27 mouse cellular contexts compared by ENCODE assay signal in genomic region chr19:34100633-34101032, GRCm38 (mm10). TPM values are rescaled to one million over a fixed set of nuclear protein-coding genes. Genes with fewer than 3 reads are reported as not detected.
DNase-seq lines count a peak whose midpoint lies in the region; ATAC-seq and TF ChIP-seq lines count a peak whose summit lies in the region.
"Had no signal": no experiment of that assay in that cellular context is flagged by ENCODE, and none has a peak within 500 bp of the region (broad histone marks: within the 10 kb centered on the region; RNA-seq: fewer than 3 reads in every experiment).

TSS of gene Lipm (plus strand) at chr19:34100933.

- H3K4me1 ChIP-seq in embryonic facial prominence, embryonic 13.5 days, result no peaks in the 10 kb centered on the region
- no peaks in the 10 kb centered on the region for H3K4me1 ChIP-seq in embryonic facial prominence, embryonic 10.5 days
- no peaks in the 10 kb centered on the region for H3K4me1 ChIP-seq in CH12.LX (ENCODE audit: control insufficient read depth in 1 of 2, insufficient read depth in 2 of 2)
- no peaks in the 10 kb centered on the region for H3K4me1 ChIP-seq in stomach, postnatal 0 days (replicated peaks; ENCODE audit: control insufficient read depth, insufficient read depth)
- H3K4me1 ChIP-seq: embryonic facial prominence, embryonic 12.5 days; forebrain, embryonic 10.5 days; forebrain, embryonic 12.5 days had no signal

- TF ChIP-seq CTCF in CH12.LX (conservative IDR thresholded peaks at IDR 0.05 in 1 of 2, IDR thresholded peaks at IDR 0.05 in 1 of 2; ENCODE audit: low read depth in 2 of 2, low read length in 2 of 2), result no peak
- no peak for TF ChIP-seq CTCF in stomach, postnatal 0 days (IDR thresholded peaks at IDR 0.05; ENCODE audit: low read depth)

- no peaks in the 10 kb centered on the region for H3K36me3 ChIP-seq in embryonic facial prominence, embryonic 13.5 days
- H3K36me3 ChIP-seq in embryonic facial prominence, embryonic 10.5 days (replicated peaks), result no peaks in the 10 kb centered on the region
- H3K36me3 ChIP-seq in CH12.LX (replicated peaks in 1 of 2; ENCODE audit: control insufficient read depth in 1 of 2, insufficient read depth in 1 of 2, low read length in 1 of 2), result no peaks in the 10 kb centered on the region
- no peaks in the 10 kb centered on the region for H3K36me3 ChIP-seq in stomach, postnatal 0 days (ENCODE audit: control insufficient read depth, insufficient read depth, low read length)
- H3K36me3 ChIP-seq: embryonic facial prominence, embryonic 12.5 days; forebrain, embryonic 10.5 days; forebrain, embryonic 12.5 days; G1E had no signal

- H3K4me3 ChIP-seq in embryonic facial prominence, embryonic 13.5 days, result no peak within 1 kb of the TSS
- no peak within 1 kb of the TSS for H3K4me3 ChIP-seq in embryonic facial prominence, embryonic 10.5 days
- no peak within 1 kb of the TSS for H3K4me3 ChIP-seq in CH12.LX (replicated peaks in 1 of 3; ENCODE audit: low read depth in 2 of 3, low read length in 2 of 3, poor library complexity in 1 of 3)
- H3K4me3 ChIP-seq in stomach, postnatal 0 days (ENCODE audit: low read depth, low read length), result no peak within 1 kb of the TSS
- H3K4me3 ChIP-seq: embryonic facial prominence, embryonic 12.5 days; erythroblast, embryonic 14.5 days; forebrain, embryonic 10.5 days; forebrain, embryonic 12.5 days had no signal

- dilution Hi-C loops in CH12.LX (cut with MboI; ENCODE audit: extremely low pct_ligation_motif_present, extremely low pct_unique_long_range_greater_than_20kb, low sequenced_read_pairs), result no loop called here

- no peak within 1 kb of the TSS for H3K9ac ChIP-seq in embryonic facial prominence, embryonic 13.5 days
- no peak within 1 kb of the TSS for H3K9ac ChIP-seq in CH12.LX (ENCODE audit: insufficient read depth, low read depth)
- no peak within 1 kb of the TSS for H3K9ac ChIP-seq in stomach, postnatal 0 days (ENCODE audit: low read length)
- H3K9ac ChIP-seq: embryonic facial prominence, embryonic 12.5 days; forebrain, embryonic 12.5 days had no signal

- no peaks in the 10 kb centered on the region for H3K27me3 ChIP-seq in embryonic facial prominence, embryonic 13.5 days
- no peaks in the 10 kb centered on the region for H3K27me3 ChIP-seq in embryonic facial prominence, embryonic 10.5 days (replicated peaks; ENCODE audit: low read depth, poor library complexity, severe bottlenecking)
- no peaks in the 10 kb centered on the region for H3K27me3 ChIP-seq in CH12.LX (replicated peaks)
- H3K27me3 ChIP-seq in stomach, postnatal 0 days (ENCODE audit: control insufficient read depth, insufficient read depth, low read length), result no peaks in the 10 kb centered on the region
- H3K27me3 ChIP-seq: embryonic facial prominence, embryonic 12.5 days; forebrain, embryonic 12.5 days had no signal

- no peak for TF ChIP-seq RAD21 in CH12.LX (IDR thresholded peaks at IDR 0.05; ENCODE audit: low read depth, low read length)

- TF ChIP-seq POLR2A in CH12.LX (IDR thresholded peaks at IDR 0.05; ENCODE audit: low read depth, low read length), result no peak

- no peaks in the 10 kb centered on the region for H3K9me3 ChIP-seq in embryonic facial prominence, embryonic 13.5 days
- no peaks in the 10 kb centered on the region for H3K9me3 ChIP-seq in embryonic facial prominence, embryonic 10.5 days
- no peaks in the 10 kb centered on the region for H3K9me3 ChIP-seq in CH12.LX (replicated peaks; ENCODE audit: low read length)
- H3K9me3 ChIP-seq in stomach, postnatal 0 days (ENCODE audit: control insufficient read depth, low read length), result no peaks in the 10 kb centered on the region
- H3K9me3 ChIP-seq: embryonic facial prominence, embryonic 12.5 days; forebrain, embryonic 10.5 days; forebrain, embryonic 12.5 days; G1E had no signal

- H3K79me2 ChIP-seq in CH12.LX (replicated peaks; ENCODE audit: control insufficient read depth, extremely low read depth, insufficient read depth, poor library complexity, severe bottlenecking), result no peaks in the 10 kb centered on the region

- H3K27ac ChIP-seq in embryonic facial prominence, embryonic 13.5 days, result peak within 1 kb of the TSS; percentile 39
- H3K27ac ChIP-seq in embryonic facial prominence, embryonic 10.5 days (replicated peaks), result no peak within 1 kb of the TSS
- H3K27ac ChIP-seq in CH12.LX (ENCODE audit: insufficient read depth, low read depth), result no peak within 1 kb of the TSS
- peak within 1 kb of the TSS; percentile 40 for H3K27ac ChIP-seq in stomach, postnatal 0 days (replicated peaks)
- H3K27ac ChIP-seq: embryonic facial prominence, embryonic 12.5 days; forebrain, embryonic 10.5 days; forebrain, embryonic 12.5 days had no signal

- no peak for TF ChIP-seq EP300 in CH12.LX (IDR thresholded peaks at IDR 0.05; ENCODE audit: low read length)
- no peak for TF ChIP-seq EP300 in stomach, postnatal 0 days (optimal IDR thresholded peaks at IDR 0.05)

- no peak for DNase-seq in embryonic facial prominence, embryonic 10.5 days (ENCODE audit: low spot score)
- DNase-seq in CH12.LX (ENCODE audit: extremely low read depth), result no peak
- no peak for DNase-seq in stomach, postnatal 0 days (ENCODE audit: low spot score)
- DNase-seq in B cell, adult 2 months, result no peak
- DNase-seq: adrenal gland, adult 2 months; adrenal gland, postnatal 10 days; adrenal gland, postnatal 25 days; cerebellum, adult 11 months; cerebellum, adult 18-20 months; cerebellum, adult 8-10 months; cerebellum, adult 9-11 months; cerebellum, postnatal 14 days; cerebellum, postnatal 36 days; embryo, embryonic 11 days had no signal

- no peak for ATAC-seq in embryonic facial prominence, embryonic 13.5 days (ENCODE audit: insufficient number of reproducible peaks, insufficient read depth, low FRiP score, low TSS enrichment, low read depth)
- no peak for ATAC-seq in stomach, postnatal 0 days (ENCODE audit: low FRiP score, low TSS enrichment)
- ATAC-seq: activated CD4-positive, CD25-positive, alpha-beta regulatory T cell, adult 4 months; forebrain, embryonic 14.5 days; forebrain, embryonic 16.5 days; Patski had no signal

- H3K4me2 ChIP-seq in embryonic facial prominence, embryonic 13.5 days, result no peak within 1 kb of the TSS
- H3K4me2 ChIP-seq in CH12.LX (ENCODE audit: insufficient read depth, low read depth, poor library complexity, severe bottlenecking), result peak within 1 kb of the TSS; percentile 44; the same call in 1 of the 2 replicates
- no peak within 1 kb of the TSS for H3K4me2 ChIP-seq in stomach, postnatal 0 days (replicated peaks; ENCODE audit: low read depth)
- H3K4me2 ChIP-seq: embryonic facial prominence, embryonic 12.5 days; forebrain, embryonic 12.5 days had no signal

- in situ Hi-C loops in CH12.LX (cut with MboI; ENCODE audit: low pct_ligation_motif_present, low pct_unique_long_range_greater_than_20kb, low sequenced_read_pairs), result no loop called here

- WGBS in embryonic facial prominence, embryonic 13.5 days, result 67% methylated on average over 4 of the region's 4 CpGs
- WGBS in embryonic facial prominence, embryonic 10.5 days, result 86% methylated on average over 4 of the region's 4 CpGs
- 72% methylated on average over 4 of the region's 4 CpGs for WGBS in stomach, postnatal 0 days

TF ChIP-seq in CH12.LX, 34 proteins besides CTCF, POLR2A, EP300 and RAD21:
- no peak for TF ChIP-seq MEF2A (IDR thresholded peaks at IDR 0.05; ENCODE audit: borderline replicate concordance, low read depth, low read length)
- TF ChIP-seq PAX5 (IDR thresholded peaks at IDR 0.05; ENCODE audit: low read length), result no peak
- no peak for TF ChIP-seq NRF1 (IDR thresholded peaks at IDR 0.05; ENCODE audit: low read depth, low read length)
- TF ChIP-seq ETS1 (conservative IDR thresholded peaks at IDR 0.05; ENCODE audit: low read depth, low read length), result no peak
- no peak for TF ChIP-seq ZNF384 (IDR thresholded peaks at IDR 0.05; ENCODE audit: low read depth, low read length)
- TF ChIP-seq NELFE (IDR thresholded peaks at IDR 0.05; ENCODE audit: low read depth, low read length), result no peak
- no peak for TF ChIP-seq ZC3H11A (IDR thresholded peaks at IDR 0.05; ENCODE audit: low read depth, low read length)
- TF ChIP-seq MAX (IDR thresholded peaks at IDR 0.05; ENCODE audit: low read length), result no peak
- TF ChIP-seq MAFK (IDR thresholded peaks at IDR 0.05; ENCODE audit: insufficient replicate concordance, low read length), result no peak
- no peak for TF ChIP-seq UBTF (IDR thresholded peaks at IDR 0.05; ENCODE audit: low read depth, low read length)
- TF ChIP-seq CHD1 (IDR thresholded peaks at IDR 0.05; ENCODE audit: low read depth, low read length), result no peak
- no peak for TF ChIP-seq IRF4 (IDR thresholded peaks at IDR 0.05; ENCODE audit: low read depth, low read length)
- TF ChIP-seq POLR2AphosphoS2 (IDR thresholded peaks at IDR 0.05; ENCODE audit: low read depth, low read length), result no peak
- no peak for TF ChIP-seq GABPA (IDR thresholded peaks at IDR 0.05; ENCODE audit: insufficient replicate concordance, low read depth, low read length)
- TF ChIP-seq JUND (conservative IDR thresholded peaks at IDR 0.05; ENCODE audit: low read depth, low read length), result no peak
- TF ChIP-seq ZKSCAN1 (IDR thresholded peaks at IDR 0.05; ENCODE audit: borderline replicate concordance, low read depth, low read length), result no peak
TF ChIP-seq in CH12.LX: peak in this region for 0.

RNA-seq across cellular contexts. Expression of gene Lipm, which starts in this region (rescaled TPM):
- polyA plus RNA-seq in embryonic facial prominence, embryonic 13.5 days (2015; fragmentation: Nextera tagmentation; extraction: Ambion mirVana), result 3.4 and 3.8 TPM in 2 replicates
- not detected in 2 replicates for polyA plus RNA-seq in embryonic facial prominence, embryonic 10.5 days (2016; fragmentation: Nextera tagmentation; extraction: Ambion mirVana)
- total RNA-seq in CH12.LX (2012; rRNA removed), result not detected in 2 replicates
- not detected in 2 replicates for total RNA-seq in CH12.LX (2014; rRNA removed)
- not detected in 2 replicates for polyA plus RNA-seq in CH12.LX (2012; ENCODE audit: insufficient read length, low read depth)
- polyA plus RNA-seq in stomach, postnatal 0 days (2015; fragmentation: Nextera tagmentation; extraction: Ambion mirVana), result 33.0 and 35.0 TPM in 2 replicates
- total RNA-seq: adrenal gland, adult 2 months; adrenal gland, postnatal 10 days; adrenal gland, postnatal 25 days; common myeloid progenitor, adult 5-6 weeks; G1E had no signal
- polyA plus RNA-seq: activated CD4-positive, CD25-positive, alpha-beta regulatory T cell, adult 4 months; adrenal gland, adult 2 months; C2C12; erythroblast, embryonic 14.5 days; forebrain, embryonic 10.5 days; forebrain, embryonic 12.5 days; forebrain, embryonic 14.5 days; forebrain, embryonic 16.5 days; frontal cortex, adult 2 months; G1E; Patski had no signal

Comparison
In these comparisons a context has a peak if more than half of its experiments do, and no peak if none do; other contexts are left out.
1. H3K27ac ChIP-seq: peak in embryonic facial prominence, embryonic 13.5 days (single experiment) and stomach, postnatal 0 days (single experiment); none in embryonic facial prominence, embryonic 10.5 days (single experiment) and CH12.LX (single experiment).